Mouse (Mus musculus) erythroblast, embryonic 14.5 days (primary cell): ENCODE data around the gene Hdhd5.

Source experiments
- GATA1 ChIP-seq: IDR thresholded peaks from 2 replicates; pipeline ENCODE4 v1.6.1; 2012; ENCODE audit warnings: low read length, inconsistent platforms, mixed read lengths
- TAL1 ChIP-seq: IDR thresholded peaks from 3 replicates; pipeline ENCODE4 v1.6.1; 2012; ENCODE audit warnings: low read length, inconsistent platforms, mixed read lengths

DNA sequence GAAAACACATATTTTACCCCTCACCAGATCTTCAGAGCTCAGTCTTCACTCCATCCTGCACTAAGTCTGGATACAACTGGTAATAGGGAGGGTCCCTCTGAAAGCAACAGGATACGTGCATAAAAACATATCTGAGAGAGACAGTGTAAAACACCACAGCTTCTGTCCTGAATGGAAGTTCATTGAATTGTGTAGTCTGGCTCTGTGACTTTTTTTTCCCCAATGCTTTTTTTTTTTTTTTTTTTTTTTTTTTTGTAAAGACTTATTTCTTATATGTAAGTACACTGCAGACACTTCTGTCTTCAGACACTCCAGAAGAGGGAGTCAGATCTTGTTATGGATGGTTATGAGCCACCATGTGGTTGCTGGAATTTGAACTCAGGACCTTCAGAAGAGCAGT lies 1.5 kb upstream of the Hdhd5 start:
- TF ChIP-seq GATA1 (no peak), TAL1 (no peak)
